Mouse (Mus musculus) embryo, embryonic 10.5 days (tissue): ENCODE measurements around the gene Plbd1.

Source experiments
- DNase-seq: peaks from one replicate; pipeline ENCODE4 v3.0.0-alpha.2; 2015; ENCODE audit warnings: low spot score

The Plbd1 gene

DNA sequence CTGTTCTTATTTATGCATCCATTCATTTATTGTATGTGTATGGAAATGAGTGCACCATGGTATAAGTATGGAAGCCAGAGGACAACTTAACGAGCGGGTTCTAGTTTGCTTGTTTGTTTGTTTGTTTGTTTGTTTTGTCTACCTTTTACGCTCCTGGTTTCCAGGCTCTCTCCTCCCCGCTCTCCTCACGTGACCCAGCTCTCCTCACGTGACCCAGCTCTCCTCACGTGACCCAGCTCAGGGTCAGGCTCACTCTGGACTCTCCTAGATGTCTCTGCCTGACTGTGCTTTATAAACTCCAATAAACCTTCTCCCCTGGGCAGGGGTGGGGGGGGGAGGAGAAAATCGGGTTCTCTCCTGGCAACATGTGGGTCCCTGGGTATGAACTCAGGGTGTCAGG lies 11.1 kb downstream of the Plbd1 start:
- DNase-seq = no peak

DNA sequence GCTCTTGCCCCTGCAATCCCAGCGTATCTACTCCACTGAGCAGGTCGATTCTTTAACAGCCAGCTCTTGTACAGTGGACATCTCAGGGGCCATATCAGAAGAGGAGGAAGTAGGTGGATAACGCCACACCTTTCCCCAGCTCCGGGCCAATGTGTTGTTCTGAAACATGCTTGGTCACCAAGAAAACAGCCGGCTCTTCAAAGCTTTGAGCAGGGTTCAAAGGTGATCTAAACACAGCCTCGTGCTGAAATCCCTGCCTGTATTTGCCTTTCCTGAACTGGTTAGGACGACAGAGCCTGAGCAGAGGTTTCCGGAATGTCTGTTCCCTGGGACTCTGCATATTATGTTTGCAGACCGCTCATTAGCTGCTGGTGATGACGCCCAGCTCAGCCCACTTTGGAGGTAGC lies 14.3 kb downstream of the Plbd1 start:
- peak; percentile 13 for DNase-seq

DNA sequence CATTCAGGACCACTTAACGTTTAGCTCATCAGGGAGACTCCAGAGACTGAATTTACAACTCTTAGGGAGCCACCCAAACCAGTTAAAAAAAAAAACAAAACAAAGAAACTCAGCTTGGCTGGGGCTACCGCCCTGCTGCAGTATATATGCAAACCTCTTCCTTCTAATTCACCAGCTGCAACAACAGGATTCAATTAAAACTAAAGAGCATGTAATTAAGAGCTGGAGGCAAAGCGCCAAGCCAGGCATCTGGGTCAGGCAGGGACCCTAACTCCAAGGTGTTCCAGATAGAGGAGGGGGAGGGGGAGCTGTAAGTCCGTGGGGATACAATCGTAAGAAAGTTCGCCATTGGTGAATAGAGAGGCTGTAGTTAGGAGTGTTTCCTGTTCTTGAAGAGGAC lies 15.5 kb downstream of the Plbd1 start:
- no peak for DNase-seq

DNA sequence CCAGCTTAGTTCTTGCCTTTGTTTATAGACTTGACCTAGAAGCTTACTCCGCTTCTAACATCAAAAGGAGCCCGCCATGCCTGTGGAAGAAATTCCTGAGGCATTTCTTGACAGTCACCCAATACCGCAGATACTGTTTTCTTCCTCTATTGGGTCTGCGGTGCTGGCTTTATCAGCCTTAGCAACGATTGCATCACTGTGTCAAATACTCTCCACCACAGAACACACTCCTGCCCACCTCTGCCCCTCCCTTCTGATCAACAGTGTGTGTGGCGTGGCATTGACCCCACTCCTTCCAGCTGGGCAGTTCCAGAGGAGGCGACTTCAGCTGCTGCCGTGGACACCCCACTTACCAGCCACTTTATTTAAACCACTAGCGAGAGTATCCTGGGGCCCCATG lies 16.0 kb downstream of the Plbd1 start:
- no peak for DNase-seq

DNA sequence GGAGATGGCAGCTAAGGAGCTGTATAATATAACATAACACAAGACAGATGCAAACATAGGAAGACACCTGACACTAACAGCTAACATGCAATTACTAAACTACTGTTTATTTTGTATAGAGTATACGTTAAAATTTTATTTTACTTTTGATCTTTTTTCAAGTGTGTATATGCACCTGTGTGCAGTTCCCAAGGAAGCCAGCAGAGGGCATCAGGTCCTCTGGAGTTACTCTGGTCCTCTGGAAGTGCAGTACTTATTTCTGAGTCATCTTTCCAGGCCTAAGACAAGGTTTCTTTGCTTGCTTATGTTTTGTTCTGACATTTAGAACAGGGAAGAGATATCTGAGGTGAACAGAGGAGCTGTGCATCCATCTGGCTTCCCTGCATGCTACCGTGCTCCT lies 17.6 kb downstream of the Plbd1 start:
- DNase-seq = no peak

DNA sequence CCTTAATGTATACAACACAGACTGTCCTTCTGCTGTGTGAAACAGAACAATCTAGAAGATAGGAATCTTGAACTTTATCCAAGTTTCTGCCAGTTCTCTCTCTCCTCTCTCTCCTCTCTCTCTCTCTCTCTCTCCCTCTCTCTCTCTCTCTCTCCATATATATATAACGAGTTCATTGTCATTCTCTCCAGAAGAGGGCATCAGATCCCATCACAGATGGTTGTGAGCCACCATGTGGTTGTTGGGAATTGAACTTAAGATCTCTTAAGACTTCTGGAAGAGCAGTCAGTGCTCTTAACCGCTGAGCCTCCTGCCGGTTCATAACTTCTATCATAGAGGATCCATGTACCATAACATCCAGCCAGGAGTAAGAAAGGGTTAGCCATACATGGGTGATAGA lies 26.7 kb downstream of the Plbd1 start:
- no peak for DNase-seq

DNA sequence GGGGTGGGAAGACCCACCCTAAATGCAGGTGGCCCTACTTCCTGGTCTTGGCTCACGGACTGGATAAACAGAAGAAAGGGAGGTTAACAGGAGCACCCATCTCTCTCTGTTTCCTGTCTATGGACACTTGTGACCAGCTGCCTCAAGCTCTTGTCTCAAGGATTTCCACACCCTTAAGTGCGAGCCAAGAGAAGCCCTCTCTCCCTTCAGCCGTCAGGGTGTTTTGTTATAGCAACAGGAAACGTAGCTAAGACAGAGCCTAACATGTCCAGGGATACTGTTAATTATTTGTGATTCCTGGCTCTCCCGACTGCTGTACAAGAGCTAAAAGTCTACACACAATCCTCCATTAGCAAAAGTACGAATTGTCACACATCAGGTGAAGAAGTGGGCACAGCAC lies 28.0 kb downstream of the Plbd1 start:
- DNase-seq = no peak

DNA sequence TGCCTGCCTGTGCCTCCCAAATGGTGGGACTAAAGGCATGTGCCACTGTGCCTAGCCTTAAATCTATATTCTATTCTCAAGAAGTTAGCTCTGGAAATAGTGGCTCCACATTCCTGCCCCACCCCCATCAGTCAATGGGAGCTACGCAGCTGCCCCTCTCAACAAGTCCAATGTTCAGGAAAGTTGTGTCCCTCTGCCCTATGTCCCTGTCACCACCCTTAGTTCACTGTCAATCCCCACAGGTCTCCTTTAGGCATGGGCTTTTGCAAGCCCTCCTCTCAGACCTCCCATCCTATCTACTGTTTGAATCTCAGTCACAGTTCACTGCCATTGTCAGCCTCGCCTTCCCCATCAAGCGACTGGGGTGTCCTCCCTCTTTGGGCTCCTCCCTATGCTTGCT lies 28.6 kb downstream of the Plbd1 start:
- DNase-seq = no peak

DNA sequence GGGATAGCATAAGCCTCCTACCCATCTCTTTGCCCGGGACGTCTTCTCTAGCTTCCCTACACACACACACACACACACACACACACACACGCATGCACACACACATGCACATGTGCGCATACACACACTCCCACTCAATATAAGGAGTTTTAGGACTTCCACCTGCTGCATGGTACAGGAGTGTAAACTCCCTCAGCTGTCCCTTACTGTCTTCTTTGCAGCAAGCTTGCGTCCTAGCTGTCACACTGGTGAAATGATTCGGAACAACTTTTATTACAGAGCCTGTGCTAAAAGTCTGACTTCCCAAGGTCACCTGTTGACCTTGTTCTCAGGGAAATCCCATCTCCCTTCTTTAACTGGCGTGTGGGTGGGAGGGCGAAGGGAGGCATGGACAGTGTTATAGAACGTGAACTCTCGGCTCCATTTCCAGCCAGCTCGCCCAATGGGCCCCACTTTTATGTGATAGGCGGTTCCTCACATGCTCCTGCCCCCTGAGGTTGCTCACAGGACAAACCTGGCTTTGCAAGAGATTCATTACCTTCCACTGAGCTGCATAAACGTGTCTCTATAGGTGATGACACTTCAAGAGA lies 29.7 kb downstream of the Plbd1 start:
- no peak for DNase-seq

DNA sequence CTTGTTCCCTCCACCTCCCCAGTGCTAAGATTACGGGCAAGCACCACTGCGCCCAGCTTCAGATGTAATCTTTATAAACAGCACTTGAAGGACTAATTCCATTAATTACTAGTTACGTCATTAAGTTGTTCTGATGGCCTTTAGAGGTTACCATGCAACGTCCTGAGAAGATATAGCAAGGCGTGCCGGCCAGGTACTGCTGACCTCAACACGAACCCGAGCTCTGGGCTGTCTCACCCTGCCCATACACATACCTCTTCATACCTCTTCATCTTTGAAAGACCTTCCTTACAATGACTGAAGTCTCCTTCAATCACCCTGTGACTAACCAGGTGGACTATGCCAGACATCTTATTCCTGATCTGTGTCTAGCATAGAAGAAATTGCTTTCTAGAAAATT lies 30.2 kb downstream of the Plbd1 start:
- no peak for DNase-seq

DNA sequence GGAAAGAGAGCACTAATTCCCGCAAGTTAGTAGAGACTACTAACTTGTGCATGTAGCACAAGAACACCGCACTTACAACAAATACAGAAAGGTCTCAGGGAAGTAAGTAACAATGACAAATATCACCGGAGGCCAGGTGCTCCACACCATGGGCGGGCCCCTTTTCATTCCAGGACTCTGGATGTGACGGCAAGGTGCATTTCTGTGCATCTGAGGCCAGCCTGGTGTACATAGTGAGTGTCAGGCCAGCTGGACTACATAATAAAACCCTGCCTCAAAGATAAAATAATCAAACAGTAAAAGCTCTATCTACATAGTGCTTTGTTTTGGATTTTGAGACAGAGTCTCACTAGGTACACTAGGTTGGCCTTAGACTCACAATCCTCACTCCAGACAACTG lies 32.1 kb downstream of the Plbd1 start:
- no peak for DNase-seq

DNA sequence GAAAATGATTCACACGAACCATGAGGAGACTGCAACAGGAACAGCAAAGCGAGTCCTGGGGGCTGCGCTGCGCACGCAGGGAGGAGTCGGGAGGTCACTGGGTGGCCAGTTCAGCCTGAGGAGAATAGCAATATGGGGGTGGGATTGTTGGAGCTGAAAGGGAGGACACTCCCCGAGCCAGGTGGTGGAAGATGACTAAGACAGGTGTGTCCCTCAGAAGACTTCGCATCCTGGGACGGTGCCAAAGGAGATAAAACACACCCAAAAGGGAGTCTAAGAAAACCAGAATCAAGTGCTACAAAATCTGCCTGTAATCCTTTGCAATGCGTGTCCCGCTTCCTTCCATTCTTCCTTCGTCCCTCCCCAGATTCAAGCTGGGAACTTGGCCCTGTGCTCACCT lies 36.3 kb downstream of the Plbd1 start:
- DNase-seq = no peak

DNA sequence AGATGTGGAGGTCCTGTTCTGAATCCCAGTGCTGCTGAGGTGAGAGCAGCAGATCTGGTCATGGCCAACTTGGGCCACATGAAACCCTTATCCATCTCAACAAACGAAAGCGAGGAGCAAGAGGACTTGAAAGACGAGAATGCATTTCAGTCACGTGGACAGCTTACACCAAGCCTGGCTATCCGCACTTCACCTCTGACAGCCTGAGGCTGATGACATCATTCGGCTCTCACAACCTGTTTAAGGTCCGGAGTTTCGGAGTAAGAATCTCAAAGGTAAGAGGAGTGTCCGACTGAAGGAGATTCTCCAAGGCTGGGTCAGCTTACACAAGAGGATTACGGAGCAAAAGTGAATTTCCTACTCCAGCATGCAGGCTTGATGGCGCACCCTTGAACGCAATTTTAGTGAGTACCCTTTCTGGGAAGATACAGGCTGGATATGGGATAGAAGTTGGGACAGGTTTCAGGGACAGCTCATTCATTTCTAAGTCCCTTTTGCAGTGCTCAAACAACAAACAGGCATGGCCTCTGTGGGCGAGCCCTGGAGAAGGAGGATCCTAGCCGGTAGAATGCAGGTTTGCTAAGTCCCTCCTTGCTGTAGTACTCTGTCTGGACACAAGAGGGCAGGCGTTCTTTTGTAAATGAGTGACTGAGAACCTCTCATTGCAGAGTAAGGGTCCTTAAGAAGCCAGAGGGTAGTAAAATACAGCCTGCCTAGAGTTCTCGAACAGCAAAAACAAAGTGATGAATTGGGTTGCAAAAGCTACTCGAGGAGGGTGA lies 41.2 kb downstream of the Plbd1 start:
- DNase-seq = peak; percentile 96

DNA sequence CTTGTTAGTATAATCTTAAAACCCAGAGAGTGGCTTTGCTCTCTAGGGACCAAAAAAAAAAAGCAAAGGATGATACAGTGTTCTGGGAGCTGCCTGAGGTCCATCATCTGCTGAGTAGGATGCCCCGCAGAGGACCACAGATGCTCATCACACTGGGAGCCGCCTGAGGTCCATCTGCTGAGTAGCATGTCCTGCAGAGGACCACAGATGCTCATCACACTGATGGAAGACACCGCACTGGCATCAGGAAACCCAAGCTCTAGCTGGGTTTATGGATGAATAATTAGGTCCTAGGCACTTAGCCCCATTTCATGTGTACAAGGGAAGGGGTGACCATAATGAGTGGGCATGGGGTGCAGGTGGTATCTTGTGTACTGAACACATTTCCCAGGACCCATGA lies 47.6 kb downstream of the Plbd1 start:
- no peak for DNase-seq

DNA sequence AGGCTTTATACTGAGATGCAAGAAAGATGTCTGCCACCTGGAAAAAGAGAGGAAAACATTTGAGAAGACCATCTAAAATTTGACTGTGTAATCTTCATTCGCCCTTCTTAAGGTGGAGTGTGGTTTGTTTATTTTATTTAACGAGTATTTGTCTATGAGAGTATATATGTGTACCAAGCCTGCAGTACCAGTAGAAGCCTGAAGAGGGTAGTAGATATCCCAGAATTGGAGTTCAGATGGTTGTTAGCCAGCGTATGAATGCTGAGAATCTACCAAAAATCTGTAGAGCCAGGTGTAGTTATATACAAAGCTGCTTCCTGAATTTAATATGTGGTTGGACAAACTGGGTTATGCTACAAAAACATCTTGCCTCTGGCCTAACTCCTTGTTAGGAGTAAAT lies 49.4 kb downstream of the Plbd1 start:
- DNase-seq = peak; percentile 7

DNA sequence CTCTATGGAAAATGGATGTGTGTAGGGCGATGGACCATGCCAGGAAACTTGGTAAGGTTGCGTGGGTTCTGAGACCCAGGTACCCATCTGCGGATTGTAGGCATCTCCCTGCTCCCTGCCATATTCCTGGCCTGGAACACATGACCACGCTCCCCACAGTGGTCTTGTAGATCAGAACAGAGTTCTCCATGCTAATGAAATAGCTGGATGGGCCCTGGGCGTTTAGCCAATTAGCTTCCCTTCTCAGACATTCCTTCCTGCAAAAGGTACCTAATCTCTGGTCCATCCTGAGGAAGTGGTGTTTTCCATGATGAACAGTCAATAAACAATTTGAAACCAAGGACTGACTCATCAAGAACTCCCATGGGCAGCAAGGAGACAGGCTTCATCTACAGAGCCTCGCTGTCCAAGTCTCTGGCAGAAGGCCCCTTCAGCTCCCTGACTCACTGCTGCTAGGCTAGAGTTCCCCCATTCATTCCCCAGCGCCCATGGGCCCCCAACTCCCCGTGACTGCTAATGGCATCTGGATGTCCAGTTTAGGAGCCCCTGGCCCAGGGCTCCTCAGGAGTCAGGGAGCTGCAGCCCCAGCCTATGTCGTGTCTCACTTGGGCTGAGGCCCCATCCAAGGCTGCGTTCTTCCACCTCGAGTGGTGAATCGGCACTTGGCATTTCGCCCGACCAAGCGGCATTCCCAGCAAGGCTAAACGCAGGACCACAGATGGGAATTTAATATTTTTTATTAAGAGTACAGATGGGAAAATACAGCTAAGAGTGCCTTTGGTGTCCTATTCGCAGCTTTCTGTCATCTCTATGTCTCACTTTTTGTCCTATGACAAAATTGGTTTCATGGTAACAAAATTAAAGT lies 50.1 kb downstream of the Plbd1 start:
- DNase-seq = no peak

DNA sequence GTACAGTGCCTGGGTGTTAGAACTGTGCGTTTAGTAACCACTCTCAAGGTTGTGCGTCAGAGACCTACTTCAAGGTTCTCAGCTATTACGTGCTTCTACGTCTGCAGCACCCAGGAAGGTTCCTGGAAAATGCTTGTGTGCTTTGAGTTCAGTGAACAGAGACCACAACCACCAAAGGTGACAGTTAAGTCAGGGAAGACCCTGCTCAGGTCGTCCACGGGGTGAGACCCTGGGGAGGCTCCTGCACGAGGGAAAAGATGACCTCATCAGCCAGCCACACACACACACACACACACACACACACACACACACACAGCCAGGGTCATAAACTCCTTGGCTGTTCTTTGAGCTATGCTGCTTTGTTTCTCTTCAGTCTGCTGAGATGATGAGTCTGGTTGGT lies 59.1 kb downstream of the Plbd1 start:
- no peak for DNase-seq

DNA sequence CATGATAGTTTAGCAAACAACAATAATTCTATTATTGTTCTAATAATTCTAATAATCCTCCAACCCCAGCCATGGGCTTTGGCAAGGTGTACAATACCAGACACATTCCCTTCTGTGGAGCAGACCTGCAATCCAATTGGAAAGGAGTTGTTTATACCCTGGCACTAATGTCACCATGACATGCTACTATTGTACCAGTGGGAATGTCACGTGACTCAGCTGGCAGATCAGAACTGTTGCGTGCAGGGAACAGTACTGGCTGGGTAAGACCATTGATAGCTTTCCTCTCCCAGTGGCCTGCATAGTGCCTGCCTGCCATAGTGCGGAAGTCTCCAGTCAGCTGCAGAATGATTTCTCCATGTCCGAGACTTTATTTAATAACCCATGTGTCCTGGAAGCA lies 67.2 kb downstream of the Plbd1 start:
- DNase-seq = no peak

DNA sequence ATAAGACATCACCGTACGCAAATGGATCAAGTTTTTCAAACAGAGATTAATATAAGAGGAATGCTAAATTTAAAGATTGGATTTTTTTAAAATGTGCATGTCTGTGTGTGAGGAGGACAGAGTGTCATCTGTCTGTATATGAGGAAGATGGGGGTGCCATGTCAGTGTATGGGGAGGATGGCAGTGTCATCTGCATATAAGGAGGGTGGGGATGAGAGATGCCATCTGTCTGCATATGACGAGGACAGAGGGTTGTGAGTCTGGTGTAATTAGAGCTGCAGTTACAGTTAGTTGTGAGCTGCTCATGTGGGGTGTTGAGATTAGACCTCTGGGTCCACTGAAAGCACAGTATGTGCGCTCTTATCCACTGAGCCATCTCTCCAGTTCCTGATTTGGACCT lies 71.0 kb downstream of the Plbd1 start:
- no peak for DNase-seq

DNA sequence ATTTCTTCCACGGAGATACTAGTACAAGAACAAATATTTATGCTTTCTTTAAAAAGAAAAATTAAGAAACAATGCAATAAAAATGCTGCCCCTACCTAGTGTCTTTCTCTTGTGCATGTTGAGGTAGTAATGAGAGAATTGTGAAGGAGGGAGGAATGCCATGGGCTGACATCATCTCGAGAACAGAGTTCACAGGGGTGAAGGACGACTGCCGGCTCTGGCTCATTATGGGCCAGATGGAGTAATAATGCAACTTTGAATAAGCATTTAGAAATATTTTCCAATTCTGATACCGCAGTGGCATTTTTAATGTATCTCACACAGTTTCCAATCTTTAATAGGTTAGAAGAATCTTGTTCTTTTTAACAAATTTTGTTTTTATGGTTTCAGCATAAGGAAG lies 95.7 kb downstream of the Plbd1 start:
- no peak for DNase-seq
